Mouse (Mus musculus) frontal cortex, postnatal 14 days (tissue): ENCODE results near the gene Slc6a17.
A peak's percentile ranks its signal among the peaks of the same experiment; 100 is the strongest.

Experiments
- DNase-seq, 2 experiments: peaks; one replicate each; pipeline ENCODE4 v3.0.0; 2022; ENCODE audit warnings: low spot score in 2 of 2

The Slc6a17 gene

DNA sequence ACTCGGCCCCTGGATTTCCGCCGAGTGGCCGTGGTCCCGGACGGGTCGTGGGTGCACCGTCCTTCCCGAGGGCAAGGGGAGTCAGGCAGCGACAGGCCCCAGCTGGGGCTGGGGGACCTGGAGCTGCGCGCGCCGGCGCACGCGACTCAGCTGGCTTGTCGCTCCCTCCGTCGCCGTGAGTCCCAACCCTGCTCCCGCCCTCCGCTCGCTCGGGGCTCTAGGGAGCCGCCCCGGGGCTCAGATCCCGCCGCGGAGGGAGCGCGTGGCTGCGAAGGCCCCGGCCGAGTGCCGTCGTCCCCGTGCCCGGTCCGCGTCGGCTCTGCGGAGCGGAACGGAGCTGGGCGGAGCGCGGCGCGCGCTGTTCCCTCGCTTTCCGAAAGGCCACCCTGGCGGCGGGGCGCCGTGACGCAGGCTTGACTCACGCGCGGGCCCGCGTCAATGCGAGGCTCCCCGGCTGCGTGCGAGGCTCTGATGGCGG lies at the start of gene Slc6a17:
Slc6a17 (minus strand) TSS at position 388 of the 478 bp plus-strand sequence.
- peak; percentile 62 to 75 for DNase-seq

DNA sequence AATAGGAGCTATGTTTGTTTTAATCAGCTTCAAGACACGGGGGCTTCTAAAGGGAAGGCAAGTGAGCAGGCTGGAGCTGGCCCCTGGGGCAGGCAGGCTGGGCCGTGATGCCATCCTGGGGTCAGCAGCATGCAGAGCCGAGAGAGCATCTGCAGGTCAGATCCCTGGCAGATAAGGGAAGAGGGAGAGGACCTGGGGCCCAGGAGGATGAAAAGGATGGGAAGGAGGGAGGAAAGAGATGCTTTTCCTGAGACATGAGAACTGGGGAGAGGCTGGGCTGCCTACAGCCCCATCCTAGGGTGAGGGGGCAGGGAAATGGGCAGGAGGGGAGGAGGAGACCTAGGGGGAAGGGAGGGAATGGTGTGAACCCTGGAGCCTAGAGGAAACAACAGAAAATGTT lies 47.5 kb upstream of the Slc6a17 start:
- DNase-seq = no peak

DNA sequence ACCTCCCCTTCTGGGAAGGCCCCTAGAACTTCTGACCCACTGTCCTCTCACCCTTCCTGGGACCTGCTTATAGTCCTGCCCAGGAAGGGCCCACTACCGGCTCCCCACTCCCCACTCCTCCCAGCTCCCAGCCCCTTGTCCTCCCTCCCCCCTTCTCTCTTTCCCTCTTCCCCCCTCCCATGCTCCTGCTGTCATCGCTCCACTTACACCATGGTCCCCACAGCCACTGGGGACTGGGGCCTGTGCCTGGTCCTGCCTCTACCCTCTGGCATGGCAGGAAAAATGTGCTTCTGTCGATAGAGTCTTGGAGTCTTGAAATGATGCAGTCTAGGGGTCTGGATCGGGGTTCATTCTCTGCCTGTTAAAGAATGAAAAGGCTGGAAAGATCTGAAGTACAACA lies 46.1 kb upstream of the Slc6a17 start:
- no peak for DNase-seq

DNA sequence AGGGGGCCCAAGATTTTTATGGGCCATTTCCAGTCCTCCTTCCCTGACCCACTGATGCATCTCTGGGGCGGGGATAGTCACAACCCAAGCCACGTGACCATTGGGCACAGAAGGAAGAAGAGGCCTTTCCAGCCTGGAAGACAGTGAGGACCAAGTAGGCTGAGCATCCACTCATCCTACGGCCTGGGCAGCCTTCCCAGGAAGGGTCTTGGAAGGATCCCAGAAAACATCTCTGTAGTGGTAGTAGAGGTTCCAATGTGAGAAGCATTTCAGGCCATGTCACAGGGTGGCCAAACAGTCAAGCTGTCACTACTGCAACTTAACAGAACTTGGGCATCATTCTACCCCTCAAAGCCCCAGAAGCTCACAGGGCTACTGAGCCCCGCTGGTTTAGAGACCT lies 44.8 kb upstream of the Slc6a17 start:
- no peak for DNase-seq

DNA sequence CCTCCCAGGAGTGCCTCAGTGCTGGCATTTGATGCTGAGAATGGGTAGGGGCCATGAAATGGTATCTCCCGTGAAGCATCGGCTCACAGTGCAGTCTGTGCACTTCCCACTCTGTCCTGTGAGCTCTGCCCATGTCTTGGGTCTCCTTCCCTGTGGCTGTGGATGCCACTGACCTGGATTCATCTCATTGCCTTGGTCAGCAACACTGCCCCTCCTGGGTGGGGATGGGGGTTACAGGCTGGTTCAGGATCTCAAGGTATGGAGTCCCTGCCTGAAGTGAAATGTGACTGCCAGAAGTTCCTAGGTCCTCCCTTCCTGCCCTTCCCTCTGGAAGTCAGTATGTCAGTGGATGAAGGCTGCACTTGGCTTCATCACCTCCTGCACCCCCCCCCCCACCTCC lies 44.3 kb upstream of the Slc6a17 start:
- no peak for DNase-seq

DNA sequence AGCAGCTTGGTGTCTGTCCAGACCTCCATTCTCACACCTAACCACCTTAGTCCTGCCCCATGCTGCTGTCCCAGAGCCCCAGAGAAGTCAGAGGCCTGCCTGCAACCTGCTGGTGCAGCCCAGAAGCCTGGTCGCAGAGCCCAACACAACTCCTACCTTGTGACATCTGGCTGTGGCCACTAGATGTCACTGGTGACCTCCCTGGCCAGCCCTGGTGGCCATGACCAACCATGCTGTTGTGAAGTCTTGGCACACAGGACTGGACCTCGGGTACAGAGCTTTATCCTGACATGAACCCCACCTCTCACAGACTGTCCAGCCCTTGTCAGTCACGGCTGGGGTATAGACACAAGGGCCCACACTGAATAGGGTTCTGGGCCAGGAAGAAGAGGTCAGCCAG lies 41.4 kb upstream of the Slc6a17 start:
- DNase-seq = peak in 1 of 2 experiments; percentile 50

DNA sequence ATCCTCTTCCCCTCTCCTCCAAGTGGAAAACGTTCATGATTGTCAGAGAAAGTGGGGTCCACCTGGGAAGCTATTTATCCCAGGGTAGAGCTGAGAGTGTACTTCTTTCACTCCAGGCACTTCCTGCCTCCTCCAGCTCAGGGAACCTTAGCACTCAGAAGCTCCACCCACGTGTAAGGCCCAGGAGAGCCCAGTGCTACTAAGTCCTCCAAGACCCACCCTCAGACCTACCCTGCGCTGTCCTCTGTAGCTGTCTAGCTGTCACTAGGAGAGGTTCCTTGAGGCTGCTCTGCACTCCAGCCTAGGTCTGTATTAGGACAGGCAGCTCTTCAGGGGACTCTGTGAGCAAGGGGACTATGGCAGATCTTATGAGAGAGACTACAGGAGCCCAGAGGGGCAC lies 40.9 kb upstream of the Slc6a17 start:
- no peak for DNase-seq

DNA sequence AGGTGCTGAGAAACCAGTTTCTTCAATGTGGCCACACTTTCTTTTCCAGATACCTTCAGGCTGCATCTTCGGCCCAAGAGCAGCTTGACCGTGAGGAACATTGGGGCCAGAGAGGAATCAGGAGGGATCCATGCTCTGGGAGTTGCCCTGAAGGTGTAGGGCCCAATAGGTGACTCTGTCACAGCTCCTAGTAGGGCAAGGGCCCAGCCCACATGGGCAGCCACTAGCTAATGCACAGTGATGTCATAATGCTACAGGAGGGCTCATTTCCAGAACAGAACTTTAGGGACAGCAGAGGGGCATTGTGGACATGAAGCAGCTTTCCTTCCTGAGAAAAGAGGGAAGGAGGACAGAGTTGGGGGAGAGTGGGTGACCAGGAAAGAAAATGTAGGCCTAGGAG lies 37.0 kb upstream of the Slc6a17 start, which contains the start of gene Ubl4b:
Ubl4b (minus strand) TSS at position 232 of the 400 bp plus-strand sequence.
- DNase-seq = no peak

DNA sequence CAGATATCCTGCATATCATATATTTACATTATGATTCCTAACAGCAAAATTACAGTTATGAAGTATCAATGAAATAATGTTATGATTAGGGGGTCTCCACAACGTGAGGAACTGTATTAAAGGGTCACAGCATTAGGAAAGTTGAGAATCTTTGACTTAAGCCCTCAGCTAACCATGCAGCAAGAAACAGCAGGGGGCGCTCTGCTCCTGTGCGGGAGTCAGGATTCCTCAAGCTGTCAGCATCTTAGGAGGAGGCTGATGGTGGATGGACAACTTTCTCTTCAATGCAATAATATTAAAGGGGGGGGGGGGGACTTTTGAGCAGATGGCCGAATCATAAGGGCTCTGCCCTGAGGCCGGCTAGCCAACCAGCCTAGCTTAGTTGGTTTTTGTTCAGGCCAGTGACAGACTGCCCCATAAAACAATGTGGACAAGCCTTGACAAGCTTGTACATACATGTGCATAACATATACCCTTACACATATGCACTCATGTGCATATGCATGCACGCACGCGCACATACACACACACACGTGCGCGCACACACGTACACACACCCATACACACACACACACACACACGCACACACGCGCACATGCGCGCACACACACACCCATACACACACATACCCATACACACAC lies 32.7 kb upstream of the Slc6a17 start:
- DNase-seq = peak in 1 of 2 experiments; percentile 72

DNA sequence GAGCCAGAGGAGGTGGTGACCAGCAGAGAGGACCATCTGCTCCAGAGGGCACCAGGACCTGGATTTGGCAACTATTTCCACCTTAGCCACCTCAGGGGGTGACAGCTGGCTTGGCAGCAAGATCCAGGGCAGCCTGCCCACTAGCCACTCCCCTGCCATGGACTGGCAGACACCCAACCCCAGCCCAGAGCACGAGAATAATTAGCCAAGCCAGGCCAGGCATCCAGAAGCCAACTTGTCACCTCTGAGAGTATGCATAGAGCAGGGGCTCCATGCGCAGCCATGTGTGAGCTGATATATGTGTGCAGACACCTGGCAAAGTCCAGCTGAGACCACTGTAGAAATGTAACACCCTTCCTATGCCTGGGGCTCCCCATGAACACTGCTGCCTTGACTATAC lies 29.1 kb upstream of the Slc6a17 start:
- DNase-seq = no peak

DNA sequence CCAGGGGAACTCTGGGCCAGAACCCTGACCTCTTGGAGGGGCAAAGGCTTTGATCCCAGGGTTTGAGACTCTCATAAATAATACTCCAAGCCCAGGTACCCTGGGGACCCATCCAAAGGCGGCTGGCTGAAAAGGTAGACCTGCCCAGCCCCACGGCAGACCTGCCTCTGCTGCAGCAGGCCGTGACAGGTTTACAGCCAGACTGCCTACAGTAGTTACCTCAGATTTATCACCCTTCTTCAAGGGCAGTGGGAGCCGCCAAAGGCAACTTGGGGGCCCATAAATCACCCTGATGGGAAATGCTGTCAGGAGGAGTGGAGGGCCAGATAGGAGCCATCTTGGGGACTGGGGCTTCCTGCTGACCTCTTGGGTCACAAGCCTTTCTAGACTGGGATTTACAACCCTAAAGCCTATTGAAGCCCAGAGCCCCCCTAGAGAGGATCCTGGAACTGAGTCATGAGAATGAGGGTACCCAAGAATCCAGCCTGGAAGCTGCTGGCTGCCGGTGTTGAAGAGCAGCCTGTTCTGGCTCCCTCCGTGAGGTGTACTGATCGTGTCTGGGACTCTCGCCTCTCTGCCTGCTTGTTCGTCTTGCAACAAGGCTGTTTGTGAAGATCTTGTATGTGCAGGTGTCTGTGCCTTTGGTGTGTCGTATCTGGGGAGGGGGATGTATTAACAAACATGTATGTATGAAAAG lies 28.0 kb upstream of the Slc6a17 start:
- DNase-seq = no peak

DNA sequence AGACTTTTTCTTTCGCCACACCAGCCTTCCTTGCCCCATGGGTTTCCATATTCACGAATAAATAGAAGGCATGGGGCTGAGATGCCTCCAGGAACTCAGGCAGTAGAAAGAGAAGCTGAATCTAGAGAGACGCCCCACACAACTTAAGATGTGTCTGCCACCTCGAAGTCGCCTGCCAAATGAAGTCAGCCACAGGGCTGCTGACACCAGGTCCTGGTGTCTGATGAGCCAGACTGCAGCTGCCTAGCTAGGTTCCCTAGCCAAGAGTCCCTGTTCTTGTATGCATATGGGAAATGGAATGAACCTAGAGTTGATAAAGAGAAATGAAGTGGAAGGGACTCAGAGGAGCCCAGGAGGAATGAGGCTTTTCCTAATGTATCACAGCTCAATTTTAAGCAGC lies 27.5 kb upstream of the Slc6a17 start:
- DNase-seq = no peak

DNA sequence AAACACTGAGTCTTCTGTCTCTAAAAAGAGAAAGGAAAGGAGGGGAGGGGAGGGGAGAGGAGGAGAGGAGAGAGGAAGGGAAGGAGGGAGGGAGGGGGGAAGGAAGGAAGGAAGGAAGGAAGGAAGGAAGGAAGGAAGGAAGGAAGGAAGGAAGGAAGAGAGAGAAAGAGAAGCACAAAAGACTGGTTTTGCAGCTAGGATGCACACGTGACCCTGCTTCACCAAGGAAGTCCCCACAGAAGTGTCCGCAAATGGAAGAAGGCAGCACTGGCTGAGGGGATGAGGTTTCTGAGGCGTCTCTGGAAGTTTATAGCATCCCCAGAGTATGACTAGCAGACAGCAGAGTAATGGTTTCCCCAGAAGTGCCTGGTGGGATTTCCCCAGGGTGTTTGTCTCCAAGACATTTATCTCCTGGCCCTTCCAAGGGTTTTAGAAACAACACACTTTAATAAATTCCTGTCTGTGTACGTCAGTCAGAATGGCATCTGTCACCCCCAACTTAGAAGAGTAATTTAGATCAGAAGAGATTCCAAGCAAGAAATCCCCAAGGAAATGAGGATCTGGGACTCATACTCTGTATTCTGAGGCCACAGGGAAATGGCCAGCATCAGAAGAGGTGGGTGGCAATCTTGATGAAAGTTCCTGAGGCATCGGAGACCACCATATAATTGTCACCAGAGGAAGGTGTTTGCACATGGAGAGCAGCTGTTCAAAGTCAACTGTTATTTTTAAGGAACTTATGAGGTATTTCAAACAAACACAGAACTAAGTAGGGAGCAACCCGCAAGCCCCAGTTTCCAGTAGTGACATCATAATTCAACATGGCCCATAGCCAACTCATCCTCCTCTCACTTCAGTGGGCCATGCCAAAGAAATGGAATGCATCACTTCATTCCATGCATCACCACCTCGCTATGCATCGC lies 25.6 kb upstream of the Slc6a17 start:
- no peak for DNase-seq

DNA sequence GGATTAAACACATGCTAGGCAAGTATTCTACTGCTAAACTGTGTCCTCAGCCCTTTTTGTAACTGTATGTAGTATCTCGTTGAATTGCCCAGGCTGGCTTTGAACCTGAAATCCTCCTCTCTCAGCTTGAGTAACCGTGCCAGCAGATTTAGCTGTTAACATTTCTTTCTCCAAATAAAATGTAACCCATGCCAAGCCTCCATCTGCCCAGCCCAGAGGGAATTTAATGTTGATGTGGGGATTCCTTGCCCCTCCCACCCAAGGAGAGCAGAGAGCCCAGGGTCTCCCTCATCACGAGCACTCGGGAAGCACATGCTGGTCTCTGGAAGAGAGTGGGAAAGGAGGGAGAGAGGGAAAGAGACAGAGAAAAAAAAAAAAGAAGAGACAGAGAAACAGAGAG lies 24.8 kb upstream of the Slc6a17 start:
- DNase-seq = no peak

DNA sequence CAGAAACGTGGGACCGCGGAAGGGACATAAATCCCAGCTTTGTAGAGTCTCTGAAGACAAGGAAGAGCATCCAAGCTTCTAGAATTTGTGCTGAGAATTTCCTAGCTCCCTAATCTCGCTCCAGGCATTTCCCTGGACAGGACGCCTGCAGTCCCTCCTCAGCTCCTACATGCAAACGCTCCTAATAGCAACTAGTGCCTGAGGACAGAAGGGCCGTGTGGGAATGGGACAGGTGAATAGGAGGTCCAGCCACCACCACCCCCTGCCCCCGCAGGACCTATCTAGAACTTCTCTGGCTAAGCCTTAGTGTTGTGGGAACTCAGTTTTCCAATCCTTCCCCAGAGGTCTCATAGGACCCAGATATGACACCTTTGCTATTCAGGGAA lies 19.7 kb upstream of the Slc6a17 start:
- no peak for DNase-seq

DNA sequence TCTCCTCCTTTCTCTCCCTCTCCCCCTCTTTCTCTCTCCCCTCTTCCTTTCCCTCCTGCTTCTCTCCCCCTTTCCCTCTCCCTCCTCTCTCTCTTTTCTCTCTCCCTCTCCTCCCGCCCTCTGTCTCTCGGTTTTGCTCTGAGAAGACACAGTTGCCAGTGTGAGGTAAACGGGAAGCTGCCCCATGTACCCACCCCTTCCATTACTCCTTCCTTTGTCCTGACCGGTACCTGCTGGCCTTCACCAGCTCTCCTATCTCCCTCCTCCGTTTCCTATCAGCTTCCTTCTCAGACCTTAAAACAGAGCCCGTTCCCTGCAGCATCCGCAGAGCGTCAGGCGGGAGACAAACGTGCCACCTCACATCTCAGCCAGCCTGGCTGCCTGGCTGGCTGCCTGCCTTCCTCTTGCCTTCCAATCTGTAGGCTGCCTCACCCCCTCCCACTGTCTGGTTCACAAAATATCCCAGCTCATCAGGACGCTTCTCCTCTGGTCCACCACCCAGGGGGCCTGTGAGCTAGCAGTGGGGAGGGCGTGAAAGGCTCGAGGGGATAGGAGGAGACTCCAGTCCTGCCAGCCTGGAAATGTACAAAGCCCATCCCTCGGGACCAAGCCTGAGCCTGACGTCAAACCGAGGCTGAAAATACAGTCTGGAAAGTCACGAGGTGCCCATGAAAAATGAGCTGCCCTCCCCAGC lies 19.1 kb upstream of the Slc6a17 start:
- peak; percentile 69 to 85 for DNase-seq

DNA sequence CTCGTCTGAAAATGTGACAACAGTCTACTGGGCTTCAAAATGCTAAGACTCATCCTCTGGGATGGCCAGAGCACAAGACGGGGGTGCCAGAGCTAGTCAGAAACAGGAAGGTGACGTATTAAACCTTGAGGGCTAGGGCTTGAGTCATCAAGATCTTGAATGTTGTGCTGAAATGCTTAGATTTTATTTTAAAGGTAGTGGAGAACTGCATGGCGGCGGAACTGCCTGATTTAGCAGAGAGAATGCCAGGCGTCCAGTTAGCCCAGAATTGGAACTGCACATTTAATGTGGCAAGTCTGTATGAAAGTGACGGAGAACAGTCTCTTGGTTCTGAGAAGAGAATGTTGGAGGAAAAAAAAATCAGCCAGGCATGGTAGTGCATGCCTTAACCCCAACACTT lies 17.1 kb upstream of the Slc6a17 start:
- DNase-seq = no peak

DNA sequence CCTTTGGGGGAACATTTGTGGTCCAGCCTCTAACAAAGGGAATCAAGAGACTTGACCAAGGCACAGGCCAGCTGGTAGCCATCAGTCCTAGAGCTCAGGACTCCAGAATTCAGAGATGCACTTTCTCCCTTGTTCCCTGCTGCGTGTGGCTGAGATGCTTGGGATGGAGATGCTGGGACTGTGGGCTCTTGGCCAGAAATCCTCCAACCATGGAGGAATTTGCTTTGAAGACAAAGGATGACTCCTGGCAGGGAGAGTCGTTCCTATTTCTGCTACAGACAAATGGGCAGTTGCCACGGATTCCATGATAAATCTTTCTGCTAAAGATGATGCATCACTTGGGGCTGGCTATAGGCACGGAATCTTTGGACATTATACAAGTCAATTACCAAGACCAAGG lies 15.7 kb upstream of the Slc6a17 start:
- no peak for DNase-seq

DNA sequence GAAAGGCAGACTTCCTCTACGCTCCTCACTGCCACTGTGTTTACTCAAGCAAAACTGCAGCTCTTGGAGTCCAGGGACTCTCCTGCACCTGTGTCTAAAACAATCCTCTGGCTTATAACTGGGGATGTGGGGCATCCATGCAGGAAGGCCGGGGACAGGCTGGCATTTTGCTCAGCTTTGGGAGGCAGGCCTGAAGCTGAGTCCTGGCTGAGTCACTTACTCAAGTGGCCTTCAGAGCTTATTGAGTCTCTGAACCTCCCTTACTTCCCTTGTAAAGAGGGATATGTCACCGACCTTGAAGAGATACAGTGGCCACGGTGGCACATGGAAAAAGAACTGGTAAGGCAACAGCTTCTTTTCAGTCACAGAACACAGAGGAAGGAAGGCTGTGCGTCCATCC lies 12.8 kb upstream of the Slc6a17 start:
- DNase-seq = no peak

DNA sequence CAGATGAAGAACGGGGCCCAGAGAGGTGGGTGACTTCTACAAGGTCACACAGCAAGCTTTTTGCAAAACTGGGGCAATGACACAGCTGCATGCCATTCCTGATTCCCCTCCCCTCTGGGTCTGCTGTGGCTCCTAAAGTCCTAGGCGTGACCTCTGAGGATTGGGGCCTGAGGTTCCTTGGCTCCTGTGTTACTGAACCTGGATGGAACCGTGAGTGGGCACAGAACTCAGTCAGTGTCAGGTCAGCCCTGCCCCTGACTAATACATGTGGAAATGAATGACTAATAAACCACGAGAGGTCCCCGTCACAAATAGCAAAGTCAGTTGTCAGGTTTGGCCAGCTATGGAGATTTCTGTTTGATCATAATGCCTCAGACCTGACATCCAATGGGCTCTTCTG lies 11.4 kb upstream of the Slc6a17 start:
- no peak for DNase-seq

DNA sequence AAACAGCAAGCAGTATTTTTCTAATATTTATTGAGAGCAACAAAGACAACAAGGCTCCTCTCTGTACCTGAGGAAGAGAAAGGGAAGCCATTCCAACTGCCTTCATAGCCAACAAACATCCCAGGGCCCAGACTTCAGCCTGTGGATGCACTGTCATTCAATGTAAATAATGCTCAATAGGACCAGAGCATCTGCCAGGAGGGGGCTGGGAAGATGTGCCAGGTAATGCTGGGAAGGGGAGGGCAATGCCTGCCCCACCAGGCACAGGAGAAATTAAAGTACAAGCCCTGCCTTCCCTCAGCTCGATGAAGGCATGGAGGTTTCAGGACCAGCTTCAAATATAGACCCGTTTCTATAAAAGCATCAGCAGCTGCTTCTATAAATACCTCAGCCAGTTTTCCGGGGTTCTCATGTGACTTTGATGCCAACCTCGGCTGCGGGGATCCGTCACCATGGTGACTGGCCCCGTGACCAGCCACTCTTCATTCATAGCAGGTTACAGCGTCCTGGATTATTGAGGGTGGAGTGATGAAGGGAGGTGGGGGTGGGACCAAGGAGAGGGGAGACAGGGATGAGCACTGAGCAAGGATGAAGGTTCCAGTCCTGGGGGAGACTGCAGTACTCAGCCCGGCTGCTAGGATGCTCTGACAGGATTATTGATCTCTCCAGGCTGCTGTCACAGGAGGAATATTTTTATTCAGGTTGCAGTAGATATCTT lies 10.7 kb upstream of the Slc6a17 start:
- DNase-seq = peak; percentile 68 to 88
